Mouse (Mus musculus): ENCODE data around the gene Muc5b.
"Not testable (repeated sequence)": the region's sequence is repeated elsewhere in the genome, so short reads cannot be mapped to it uniquely, and the experiment has no call there.

Muc5b gene

GRCm38 (mm10) chr7:141838779-141839178 lies at the start of gene Muc5b:
Muc5b (plus strand) TSS chr7:141839070.
- no peak for DNase-seq (ENCODE audit: low spot score in 2 of 2)

- DNase-seq (ENCODE audit: low spot score in 2 of 2), result no peak
These were observed 44.6 kb upstream of the Muc5b start for GRCm38 (mm10) chr7:141794251-141794650.

- DNase-seq (ENCODE audit: low spot score in 2 of 2), result peak in 1 of 2 experiments; percentile 8
These were observed 35.7 kb upstream of the Muc5b start for GRCm38 (mm10) chr7:141803206-141803605.

- peak; percentile 73 to 82 for DNase-seq (ENCODE audit: low spot score in 2 of 2)
These were observed 33.5 kb upstream of the Muc5b start for GRCm38 (mm10) chr7:141805384-141805783.

GRCm38 (mm10) chr7:141807823-141808222 lies 31.0 kb upstream of the Muc5b start:
- not testable (repeated sequence) for DNase-seq (ENCODE audit: low spot score in 2 of 2)

- DNase-seq (ENCODE audit: low spot score in 2 of 2), result not testable (repeated sequence)
These were observed 28.9 kb upstream of the Muc5b start for GRCm38 (mm10) chr7:141809933-141810332.

- DNase-seq (ENCODE audit: low spot score in 2 of 2), result no peak
These were observed 25.5 kb upstream of the Muc5b start for GRCm38 (mm10) chr7:141813321-141813720.

GRCm38 (mm10) chr7:141815361-141815760 lies 23.5 kb upstream of the Muc5b start:
- no peak for DNase-seq (ENCODE audit: low spot score in 2 of 2)

- no peak for DNase-seq (ENCODE audit: low spot score in 2 of 2)
These were observed 21.4 kb upstream of the Muc5b start for GRCm38 (mm10) chr7:141817355-141818075.

GRCm38 (mm10) chr7:141818267-141818666 lies 20.6 kb upstream of the Muc5b start:
- DNase-seq (ENCODE audit: low spot score in 2 of 2), result no peak

GRCm38 (mm10) chr7:141822582-141823261 lies 16.1 kb upstream of the Muc5b start:
- no peak for DNase-seq (ENCODE audit: low spot score in 2 of 2)

GRCm38 (mm10) chr7:141823699-141824098 lies 15.2 kb upstream of the Muc5b start:
- DNase-seq (ENCODE audit: low spot score in 2 of 2), result no peak

- no peak for DNase-seq (ENCODE audit: low spot score in 2 of 2)
These were observed 14.5 kb upstream of the Muc5b start for GRCm38 (mm10) chr7:141824398-141824797.

GRCm38 (mm10) chr7:141835941-141836340 lies 2.9 kb upstream of the Muc5b start:
- DNase-seq (ENCODE audit: low spot score in 2 of 2), result no peak

- no peak for DNase-seq (ENCODE audit: low spot score in 2 of 2)
These were observed 2.4 kb upstream of the Muc5b start for GRCm38 (mm10) chr7:141836423-141836822.

- DNase-seq (ENCODE audit: low spot score in 2 of 2), result no peak
These were observed 1.5 kb downstream of the Muc5b start for GRCm38 (mm10) chr7:141840354-141840753.

GRCm38 (mm10) chr7:141861046-141861445 lies 22.2 kb downstream of the Muc5b start:
- DNase-seq (ENCODE audit: low spot score in 2 of 2), result no peak

- no peak for DNase-seq (ENCODE audit: low spot score in 2 of 2)
These were observed 30.8 kb downstream of the Muc5b start for GRCm38 (mm10) chr7:141869644-141870043.

GRCm38 (mm10) chr7:141870553-141870952 lies 31.7 kb downstream of the Muc5b start:
- no peak for DNase-seq (ENCODE audit: low spot score in 2 of 2)

- no peak for DNase-seq (ENCODE audit: low spot score in 2 of 2)
These were observed 36.0 kb downstream of the Muc5b start for GRCm38 (mm10) chr7:141874891-141875290.

- DNase-seq (ENCODE audit: low spot score in 2 of 2), result no peak
These were observed 39.9 kb downstream of the Muc5b start for GRCm38 (mm10) chr7:141878813-141879212.

- no peak for DNase-seq (ENCODE audit: low spot score in 2 of 2)
These were observed 53.3 kb downstream of the Muc5b start for GRCm38 (mm10) chr7:141892151-141892550.

GRCm38 (mm10) chr7:141901825-141902224 lies 63.0 kb downstream of the Muc5b start:
- DNase-seq (ENCODE audit: low spot score in 2 of 2), result no peak

Data from left cerebral cortex, adult 9 months (tissue).